ENCODE assay signal across 41 mouse cellular contexts in the genomic region with DNA sequence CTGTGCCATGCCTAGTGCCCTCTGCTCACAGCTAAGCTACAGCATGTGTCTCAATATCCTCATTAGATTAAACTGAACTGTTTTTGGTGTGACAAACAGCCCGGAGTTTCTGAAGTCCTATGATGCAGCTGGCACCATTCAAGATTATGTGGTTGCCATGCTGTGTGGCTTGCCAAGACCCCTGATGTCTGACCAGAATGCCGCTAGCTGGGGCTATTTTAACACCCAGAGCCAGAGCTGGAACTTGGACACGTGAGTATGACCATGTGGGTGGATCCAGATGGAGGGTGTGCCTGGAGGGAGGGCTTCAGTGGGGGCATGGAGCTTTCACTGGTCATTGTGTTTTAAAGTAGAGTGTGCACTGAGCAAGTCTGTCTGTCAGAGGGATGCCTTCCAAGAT. TPM values are rescaled to one million over a fixed set of nuclear protein-coding genes. Genes with fewer than 3 reads are reported as not detected.
"Had no signal": no experiment of that assay in that cellular context is flagged by ENCODE, and none has a peak within 500 bp of the region (broad histone marks: within the 10 kb centered on the region; RNA-seq: fewer than 3 reads in every experiment).

No protein-coding gene starts in this region.

- H3K9ac ChIP-seq: heart, embryonic 12.5 days; heart, embryonic 13.5 days; heart, embryonic 15.5 days; hindbrain, embryonic 13.5 days; hindbrain, embryonic 14.5 days; hindbrain, embryonic 15.5 days; intestine, embryonic 15.5 days; kidney, embryonic 15.5 days had no signal

- H3K27me3 ChIP-seq: heart, embryonic 15.5 days; hindbrain, embryonic 15.5 days; intestine, embryonic 15.5 days; kidney, embryonic 15.5 days had no signal

- H3K27ac ChIP-seq: heart, embryonic 10.5 days; heart, embryonic 13.5 days; heart, embryonic 15.5 days; hindbrain, embryonic 10.5 days; hindbrain, embryonic 13.5 days; hindbrain, embryonic 14.5 days; hindbrain, embryonic 15.5 days; intestine, embryonic 15.5 days; kidney, embryonic 15.5 days; kidney, postnatal 0 days; layer of hippocampus, adult 2 months had no signal

- DNase-seq: heart, postnatal 10 days; heart, postnatal 14 days; heart, postnatal 36 days; heart, postnatal 4 days; kidney, adult 11 months; kidney, adult 18-20 months; kidney, adult 2 months; kidney, adult 8-10 months; kidney, adult 9 months; kidney, postnatal 10 days; kidney, postnatal 14 days; kidney, postnatal 25 days; kidney, postnatal 36 days; kidney, postnatal 4 days; layer of hippocampus, adult 9-11 months; layer of hippocampus, postnatal 36 days had no signal

- ATAC-seq: hindbrain, embryonic 16.5 days; inflammation-experienced regulatory T-cells, adult 6 months; intestine, embryonic 15.5 days; intestine, embryonic 16.5 days; intestine, postnatal 0 days had no signal

- H3K4me2 ChIP-seq: heart, embryonic 11.5 days; heart, embryonic 12.5 days; heart, embryonic 13.5 days; heart, embryonic 15.5 days; hindbrain, embryonic 13.5 days; hindbrain, embryonic 14.5 days; hindbrain, embryonic 15.5 days; intestine, embryonic 15.5 days; kidney, embryonic 15.5 days had no signal

- H3K4me3 ChIP-seq: heart, embryonic 10.5 days; heart, embryonic 12.5 days; heart, embryonic 13.5 days; heart, embryonic 15.5 days; hindbrain, embryonic 10.5 days; hindbrain, embryonic 13.5 days; hindbrain, embryonic 15.5 days; intestine, embryonic 15.5 days; kidney, embryonic 15.5 days; layer of hippocampus, adult 2 months had no signal

- H3K9me3 ChIP-seq: heart, embryonic 10.5 days; heart, embryonic 12.5 days; heart, embryonic 13.5 days; heart, embryonic 15.5 days; hindbrain, embryonic 10.5 days; hindbrain, embryonic 13.5 days; hindbrain, embryonic 15.5 days; intestine, embryonic 15.5 days; kidney, embryonic 15.5 days had no signal

- H3K4me1 ChIP-seq: heart, embryonic 10.5 days; heart, embryonic 12.5 days; heart, embryonic 13.5 days; heart, embryonic 15.5 days; hindbrain, embryonic 10.5 days; hindbrain, embryonic 13.5 days; hindbrain, embryonic 15.5 days; intestine, embryonic 15.5 days; kidney, embryonic 15.5 days had no signal

- H3K36me3 ChIP-seq: heart, embryonic 10.5 days; heart, embryonic 12.5 days; heart, embryonic 13.5 days; heart, embryonic 15.5 days; hindbrain, embryonic 10.5 days; hindbrain, embryonic 13.5 days; hindbrain, embryonic 15.5 days; intestine, embryonic 15.5 days; kidney, embryonic 15.5 days had no signal

RNA-seq across cellular contexts. Expression of a gene that starts 20.1 kb away (rescaled TPM):
- total RNA-seq: heart, postnatal 10 days; heart, postnatal 25 days; heart, postnatal 36 days; heart, postnatal 4 days; hematopoietic stem cell, adult 5-6 weeks; layer of hippocampus, adult 2 months; layer of hippocampus, adult 8-10 months; layer of hippocampus, postnatal 14 days had no signal
- polyA plus RNA-seq: heart, embryonic 10.5 days; heart, embryonic 12.5 days; heart, embryonic 13.5 days; heart, embryonic 14.5 days; hindbrain, embryonic 10.5 days; hindbrain, embryonic 11.5 days; inflammation-experienced regulatory T-cells, adult 6 months; kidney, embryonic 14.5 days; kidney, embryonic 15.5 days; kidney, embryonic 16.5 days; kidney, postnatal 0 days had no signal
